Mouse (Mus musculus) testis, adult 2 months (tissue): ENCODE data around the gene Clasrp. TPM values are rescaled to one million over a fixed set of nuclear protein-coding genes. Genes with fewer than 3 reads are reported as not detected.

Source experiments
- H3K27ac ChIP-seq: fragments of 200-500 bp; 2 replicates; pipeline ENCODE4 v1.5.1; 2012; ENCODE audit warnings: low read depth, low read length; ENCODE audit not compliant: control insufficient read depth, insufficient read depth
- H3K27me3 ChIP-seq: fragments of 200-500 bp; 2 replicates; pipeline ENCODE4 v1.6.1; 2012; ENCODE audit warnings: mild to moderate bottlenecking, low read length, moderate library complexity; ENCODE audit not compliant: control insufficient read depth, insufficient read depth
- H3K36me3 ChIP-seq: fragments of 200-500 bp; 2 replicates; pipeline ENCODE4 v1.6.1; 2012; ENCODE audit warnings: mild to moderate bottlenecking, low read length; ENCODE audit not compliant: control insufficient read depth, insufficient read depth
- H3K4me1 ChIP-seq: fragments of 200-500 bp; 2 replicates; pipeline ENCODE4 v1.6.1; 2012; ENCODE audit warnings: low read length; ENCODE audit not compliant: control insufficient read depth, insufficient read depth
- H3K4me3 ChIP-seq: fragments of 200-500 bp; 2 replicates; pipeline ENCODE4 v1.5.1; 2012; ENCODE audit warnings: low read depth, mild to moderate bottlenecking, low read length, moderate library complexity, mixed read lengths; ENCODE audit not compliant: control insufficient read depth
- CTCF ChIP-seq: fragments of 200-500 bp; IDR thresholded peaks from 2 replicates; pipeline ENCODE4 v1.5.1; 2012; ENCODE audit warnings: low read depth, mild to moderate bottlenecking, inconsistent platforms, low read length, moderate library complexity; ENCODE audit not compliant: control insufficient read depth, insufficient read depth, insufficient replicate concordance
- POLR2A ChIP-seq: fragments of 200-500 bp; IDR thresholded peaks from 2 replicates; pipeline ENCODE4 v1.6.1; 2012; ENCODE audit warnings: low read depth, mild to moderate bottlenecking, inconsistent platforms, low read length, moderate library complexity; ENCODE audit not compliant: control insufficient read depth
- polyA plus RNA-seq: library from polyadenylated mRNA; depleted of rRNA; stranded (reverse); fragments of >200 nt; gene quantifications from 2 replicates; pipeline ENCODE4 v1.2.3, GENCODE M21; 2012

Gene Clasrp
- polyA plus RNA-seq, 1 experiment = 99.3 TPM

- Histone ChIP-seq H3K4me1 (peaks cover 3% of the 10 kb centered on the region; the same call in 1 of the 2 replicates), H3K27me3 (no peaks in the 10 kb centered on the region), H3K27ac (no peak overlapping the region), H3K36me3 (no peaks in the 10 kb centered on the region), H3K4me3 (no peak overlapping the region)
- TF ChIP-seq POLR2A (no peak), CTCF (no peak)
Measured at GRCm38 (mm10) chr7:19554168-19554567, 50.1 kb downstream of the Clasrp start.

- Histone ChIP-seq H3K4me1 (no peaks in the 10 kb centered on the region), H3K27ac (no peak overlapping the region), H3K4me3 (no peak overlapping the region), H3K27me3 (no peaks in the 10 kb centered on the region), H3K36me3 (no peaks in the 10 kb centered on the region)
- TF ChIP-seq CTCF (no peak), POLR2A (no peak)
Measured at GRCm38 (mm10) chr7:19552443-19552842, 51.8 kb downstream of the Clasrp start.

- H3K36me3 ChIP-seq = no peaks in the 10 kb centered on the region
- TF ChIP-seq POLR2A (no peak), CTCF (no peak)
- no peaks in the 10 kb centered on the region for H3K27me3 ChIP-seq
- no peak overlapping the region for H3K4me3 ChIP-seq
- H3K27ac ChIP-seq = no peak overlapping the region
- no peaks in the 10 kb centered on the region; the same call in 1 of the 2 replicates for H3K4me1 ChIP-seq
Measured at GRCm38 (mm10) chr7:19551634-19552033, 52.7 kb downstream of the Clasrp start.

- H3K36me3 ChIP-seq = no peaks in the 10 kb centered on the region
- no peaks in the 10 kb centered on the region for H3K27me3 ChIP-seq
- TF ChIP-seq CTCF (no peak), POLR2A (no peak)
- no peak overlapping the region for H3K27ac ChIP-seq
- H3K4me3 ChIP-seq = no peak overlapping the region
- no peaks in the 10 kb centered on the region; the same call in 1 of the 2 replicates for H3K4me1 ChIP-seq
Measured at GRCm38 (mm10) chr7:19549394-19549793, 54.9 kb downstream of the Clasrp start.

GRCm38 (mm10) chr7:19547344-19547969 is 56.8 kb downstream of the Clasrp start:
- Histone ChIP-seq H3K4me3 (no peak overlapping the region), H3K36me3 (no peaks in the 10 kb centered on the region), H3K27ac (no peak overlapping the region), H3K4me1 (no peaks in the 10 kb centered on the region; the same call in 1 of the 2 replicates), H3K27me3 (no peaks in the 10 kb centered on the region)
- TF ChIP-seq CTCF = no peak
- no peak for TF ChIP-seq POLR2A

- Histone ChIP-seq H3K27ac (no peak overlapping the region), H3K36me3 (no peaks in the 10 kb centered on the region), H3K4me1 (peaks cover 4% of the 10 kb centered on the region), H3K4me3 (no peak overlapping the region), H3K27me3 (no peaks in the 10 kb centered on the region)
- TF ChIP-seq CTCF = no peak
- TF ChIP-seq POLR2A = no peak
Measured at GRCm38 (mm10) chr7:19546007-19546406, 58.3 kb downstream of the Clasrp start.

GRCm38 (mm10) chr7:19543584-19543983 is 60.7 kb downstream of the Clasrp start:
- no peak overlapping the region for H3K27ac ChIP-seq
- TF ChIP-seq POLR2A (no peak), CTCF (peak; percentile 40; the same call in 1 of the 2 replicates)
- H3K36me3 ChIP-seq = no peaks in the 10 kb centered on the region
- peaks cover 4% of the 10 kb centered on the region for H3K4me1 ChIP-seq
- H3K4me3 ChIP-seq = no peak overlapping the region
- no peaks in the 10 kb centered on the region for H3K27me3 ChIP-seq
